Mouse (Mus musculus) retina, adult 2 months (tissue): ENCODE data around the gene Sfi1.
"Not testable (repeated sequence)": the region's sequence is repeated elsewhere in the genome, so short reads cannot be mapped to it uniquely, and the experiment has no call there.

Source experiments
- DNase-seq: peaks from one replicate; pipeline ENCODE4 v3.0.0-alpha.2; 2012; ENCODE audit warnings: low read depth, low spot score

Gene Sfi1

GRCm38 (mm10) chr11:3145359-3146165, 47.7 kb downstream of the Sfi1 start:
- not testable (repeated sequence) for DNase-seq

DNA sequence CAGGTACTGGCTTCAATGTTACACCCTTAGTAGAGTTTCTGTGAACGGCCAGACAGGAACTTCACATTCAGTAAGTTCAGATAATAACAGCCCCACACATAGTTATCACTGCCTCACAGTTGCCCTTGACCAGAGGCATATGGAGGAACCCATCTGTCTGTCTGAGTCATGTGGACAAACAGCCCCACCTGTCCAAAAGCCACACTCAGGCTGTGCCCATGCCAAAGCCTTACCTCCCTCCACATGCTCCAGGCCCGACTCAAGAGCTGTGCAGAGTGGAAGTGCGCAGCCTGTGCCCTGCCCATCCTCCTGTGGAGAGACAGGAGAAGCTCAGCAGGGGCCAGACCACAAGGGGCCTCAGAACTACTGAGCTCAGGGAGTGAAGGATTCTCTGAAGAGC, 49.3 kb downstream of the Sfi1 start:
- not testable (repeated sequence) for DNase-seq

- DNase-seq, result not testable (repeated sequence)
Measured at GRCm38 (mm10) chr11:3142413-3142812, 50.9 kb downstream of the Sfi1 start.

DNA sequence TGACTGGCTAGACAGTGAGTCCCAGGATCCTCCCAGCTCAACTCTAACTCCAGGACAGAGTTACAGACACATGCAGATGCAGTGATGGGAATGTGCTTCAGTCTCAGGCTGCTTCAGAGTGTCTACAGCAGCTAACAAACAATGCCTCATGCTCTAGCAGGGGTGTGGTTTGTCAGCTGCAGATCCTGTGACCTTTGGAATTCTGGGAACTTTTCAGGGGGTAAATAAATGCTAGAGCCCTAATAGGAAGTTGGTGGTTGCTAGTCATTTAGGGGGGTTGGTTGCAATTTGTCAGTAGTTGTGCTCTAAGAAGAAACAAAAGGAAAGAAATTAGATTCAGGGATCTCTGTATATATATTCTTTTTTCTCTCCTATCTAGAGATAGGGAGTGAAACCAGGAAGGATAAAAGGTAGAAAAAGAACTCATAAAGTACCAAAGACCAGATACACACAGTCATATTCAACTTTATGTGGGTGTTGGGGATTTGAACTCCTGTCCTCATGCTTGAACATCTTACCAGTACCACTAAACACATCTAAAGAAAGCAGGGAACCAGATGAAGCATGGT, 52.2 kb downstream of the Sfi1 start:
- DNase-seq, result not testable (repeated sequence)

DNA sequence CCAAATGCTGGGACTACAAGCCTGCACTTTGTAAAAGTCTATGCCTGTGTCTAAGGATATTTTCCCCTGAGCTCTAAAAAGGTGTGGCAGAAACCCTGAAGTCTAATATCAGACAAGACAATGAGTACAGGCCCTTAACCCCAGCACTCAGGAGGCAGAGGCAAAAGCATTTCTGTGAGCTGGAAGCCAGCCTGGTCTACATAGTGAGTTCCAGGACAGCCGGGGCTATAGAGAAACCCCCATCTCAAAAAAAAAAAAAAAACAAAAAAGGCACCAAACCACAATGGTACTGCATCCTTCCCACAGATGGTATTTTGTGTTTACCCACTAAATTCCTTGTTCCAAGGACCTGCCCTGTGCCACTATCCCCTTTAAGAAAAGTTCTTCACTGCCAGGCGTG, 54.9 kb downstream of the Sfi1 start:
- not testable (repeated sequence) for DNase-seq

- not testable (repeated sequence) for DNase-seq
Measured at GRCm38 (mm10) chr11:3137279-3137678, 56.0 kb downstream of the Sfi1 start.

DNA sequence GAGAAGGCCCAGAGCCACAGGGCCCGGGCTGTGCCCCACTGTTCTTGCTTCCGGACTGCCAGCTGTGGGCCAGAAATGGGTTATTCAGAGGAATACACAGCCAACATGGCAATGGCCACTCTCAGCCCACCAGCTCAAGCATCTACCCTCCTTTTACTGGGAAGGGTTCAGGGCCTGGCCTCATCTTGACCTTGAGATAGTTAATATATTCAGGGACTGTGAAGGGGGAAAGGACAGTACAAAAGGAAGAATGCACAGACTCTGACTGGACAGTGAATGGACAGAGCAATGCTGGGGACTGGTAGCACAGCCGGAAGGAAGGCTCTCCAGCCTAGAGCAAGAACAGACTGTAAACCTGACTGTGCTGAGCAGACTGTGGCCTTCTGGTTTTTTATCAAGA, 57.3 kb downstream of the Sfi1 start:
- not testable (repeated sequence) for DNase-seq

DNA sequence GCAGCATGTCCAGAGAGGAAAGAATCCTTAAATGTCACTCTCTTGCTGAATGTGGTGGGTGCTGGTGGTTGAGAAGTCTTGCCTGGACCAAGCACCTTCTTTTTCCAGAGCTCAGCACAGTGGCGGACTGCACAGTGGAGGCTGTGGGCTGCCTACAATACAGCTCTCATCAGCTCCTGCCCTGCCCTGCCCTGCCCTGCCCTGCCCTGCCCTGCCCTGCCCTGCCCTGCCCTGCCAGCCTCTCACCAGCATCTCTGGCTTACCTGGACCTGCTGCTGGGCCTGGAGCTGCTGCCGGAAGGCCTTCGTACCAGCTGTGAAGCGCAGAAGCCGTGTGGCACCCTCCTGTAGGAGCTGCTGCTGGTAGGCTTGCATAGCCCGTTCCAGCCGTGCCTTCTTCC, 57.9 kb downstream of the Sfi1 start:
- DNase-seq, result not testable (repeated sequence)

GRCm38 (mm10) chr11:3133360-3133759, 59.9 kb downstream of the Sfi1 start:
- not testable (repeated sequence) for DNase-seq

DNA sequence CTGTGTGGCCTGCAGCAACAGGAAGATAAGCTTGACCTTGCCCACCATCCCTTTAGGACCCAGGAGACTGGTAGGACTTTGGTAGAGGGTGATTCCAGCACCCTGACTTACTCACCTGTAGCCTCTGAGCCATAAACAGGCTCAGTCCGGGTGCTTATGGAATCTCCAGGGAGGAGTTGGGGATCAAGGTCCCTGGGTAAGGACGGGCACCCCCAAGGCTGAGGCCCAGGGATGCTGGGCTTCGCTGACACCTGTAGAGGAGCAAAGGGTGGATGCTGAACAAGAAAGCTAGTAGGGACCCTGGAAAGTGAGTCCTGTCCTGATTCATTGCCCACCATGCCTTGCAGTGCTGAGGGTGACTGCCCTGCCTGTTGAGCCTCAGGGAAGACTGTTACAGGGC, 60.3 kb downstream of the Sfi1 start:
- not testable (repeated sequence) for DNase-seq

GRCm38 (mm10) chr11:3132001-3132400, 61.3 kb downstream of the Sfi1 start:
- not testable (repeated sequence) for DNase-seq

DNA sequence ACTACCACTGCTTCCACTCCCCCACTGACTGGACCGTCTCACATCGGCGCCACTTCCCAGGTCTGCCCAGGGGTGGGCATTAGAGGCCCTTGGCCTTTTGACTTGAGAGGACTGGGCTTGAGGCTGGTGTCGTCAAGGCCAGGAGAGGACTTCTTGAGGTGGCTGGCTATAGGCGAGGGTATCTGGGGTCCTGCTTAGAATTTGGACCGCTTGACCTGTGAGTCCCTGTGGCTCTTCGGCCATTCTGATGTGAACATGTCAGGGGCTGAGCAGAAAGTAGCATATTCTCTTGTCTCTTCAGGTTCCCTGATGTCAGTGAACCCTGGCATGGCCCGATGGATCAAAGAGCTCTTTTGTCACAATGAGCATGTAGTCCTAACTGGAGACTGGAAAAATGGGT, 63.4 kb downstream of the Sfi1 start:
- not testable (repeated sequence) for DNase-seq

DNA sequence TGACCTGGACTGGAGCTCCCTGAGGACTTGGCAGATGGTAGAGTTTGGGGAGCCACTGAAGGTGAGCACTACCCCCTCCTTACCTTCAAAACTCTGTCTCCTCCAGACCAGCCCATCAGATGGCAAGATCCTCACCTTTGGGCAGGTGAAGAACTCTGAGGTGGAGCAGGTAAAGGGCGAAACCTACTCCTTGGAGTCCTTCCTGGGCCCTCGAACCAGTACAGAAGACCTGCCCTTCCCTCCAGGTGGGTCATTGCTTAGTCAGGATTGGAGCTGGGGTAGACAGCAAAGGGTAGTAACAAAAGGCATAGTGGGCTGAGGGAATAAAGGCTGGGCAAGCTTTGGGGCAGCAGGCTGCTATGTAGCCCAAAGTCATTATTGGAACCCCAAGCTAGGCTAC, 64.0 kb downstream of the Sfi1 start:
- DNase-seq, result not testable (repeated sequence)

GRCm38 (mm10) chr11:3127303-3127795, 65.9 kb downstream of the Sfi1 start:
- not testable (repeated sequence) for DNase-seq

DNA sequence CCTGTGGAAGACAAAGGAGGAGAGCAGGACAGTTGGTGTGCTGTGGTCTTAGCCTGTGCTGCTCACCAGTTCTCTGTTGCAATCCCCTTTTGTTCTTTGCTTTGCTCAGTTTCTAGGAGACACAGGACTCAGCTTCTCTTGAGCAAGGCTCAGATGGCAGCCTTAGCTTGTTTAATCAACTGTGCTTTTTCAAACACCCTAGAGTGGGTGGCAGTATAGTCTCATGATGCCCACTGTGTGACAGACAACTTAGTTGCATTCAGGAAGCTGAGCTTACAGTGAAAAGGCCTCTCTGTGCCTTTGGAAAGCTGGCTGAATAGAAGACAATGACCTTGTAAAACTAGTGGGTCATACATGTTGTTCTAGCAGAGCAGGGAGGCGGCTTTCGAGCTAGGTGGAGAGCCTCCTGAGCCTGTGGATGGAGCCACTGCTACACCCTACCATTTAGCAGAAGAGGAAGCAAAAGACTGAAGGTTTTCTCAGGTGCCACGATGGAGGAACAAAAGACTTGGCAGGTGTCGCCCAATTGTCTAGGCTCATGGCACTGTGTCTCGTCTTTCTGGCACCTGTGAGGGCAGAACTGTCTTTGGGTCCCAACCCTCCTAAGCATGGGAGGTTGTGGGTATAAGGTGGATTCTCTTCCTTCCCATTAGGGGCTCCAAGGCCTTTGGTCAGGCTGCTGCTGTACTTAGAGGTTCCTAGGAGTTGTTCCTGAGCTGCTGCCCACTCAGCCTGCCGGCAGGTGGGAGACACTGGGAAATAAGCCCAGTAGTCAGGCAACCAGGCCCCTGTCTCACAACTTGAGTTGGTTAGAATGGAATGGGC, 66.6 kb downstream of the Sfi1 start:
- DNase-seq, result not testable (repeated sequence)

DNA sequence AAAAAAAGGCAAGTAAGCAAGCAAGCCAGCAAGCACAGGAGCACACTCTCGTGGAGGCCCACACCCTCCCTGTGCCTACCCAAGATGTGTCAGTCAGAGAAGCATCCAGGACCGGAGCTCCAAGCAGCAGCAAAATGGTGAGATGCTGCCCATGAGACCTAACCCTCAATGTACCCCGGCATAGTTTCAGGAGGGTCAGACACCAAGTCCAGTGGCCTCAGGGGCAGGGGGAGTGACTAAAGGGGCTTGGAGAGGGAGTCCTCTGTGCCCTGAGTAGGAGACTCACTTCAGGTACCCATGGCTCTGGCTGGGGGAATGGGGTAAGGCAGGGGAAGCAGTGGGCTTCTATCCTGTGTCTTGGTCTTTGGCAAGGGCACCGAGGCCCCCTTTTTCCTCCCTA, 67.3 kb downstream of the Sfi1 start:
- not testable (repeated sequence) for DNase-seq

GRCm38 (mm10) chr11:3124932-3125810, 68.1 kb downstream of the Sfi1 start:
- DNase-seq, result not testable (repeated sequence)

DNA sequence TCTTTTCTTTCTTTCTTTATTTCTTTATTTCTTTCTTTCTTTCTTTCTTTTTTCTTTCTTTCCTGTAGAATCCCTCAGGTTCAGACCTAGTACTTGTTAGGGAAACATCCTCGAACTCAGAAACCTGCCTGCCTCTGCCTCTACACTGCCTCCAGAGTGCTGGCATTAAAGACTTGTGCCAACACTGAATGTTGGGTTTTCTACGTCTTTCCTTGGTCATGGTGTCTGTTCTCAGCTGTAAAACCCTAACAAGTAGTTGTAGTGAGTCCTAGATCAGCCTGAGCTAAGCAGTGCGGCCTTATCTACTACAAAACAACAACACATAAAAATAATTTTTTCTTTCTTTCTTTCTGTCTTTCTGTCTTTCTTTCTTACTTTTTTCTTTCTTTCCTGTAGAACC, 78.9 kb downstream of the Sfi1 start:
- no peak for DNase-seq

- no peak for DNase-seq
Measured at GRCm38 (mm10) chr11:3106154-3106553, 87.1 kb downstream of the Sfi1 start.

DNA sequence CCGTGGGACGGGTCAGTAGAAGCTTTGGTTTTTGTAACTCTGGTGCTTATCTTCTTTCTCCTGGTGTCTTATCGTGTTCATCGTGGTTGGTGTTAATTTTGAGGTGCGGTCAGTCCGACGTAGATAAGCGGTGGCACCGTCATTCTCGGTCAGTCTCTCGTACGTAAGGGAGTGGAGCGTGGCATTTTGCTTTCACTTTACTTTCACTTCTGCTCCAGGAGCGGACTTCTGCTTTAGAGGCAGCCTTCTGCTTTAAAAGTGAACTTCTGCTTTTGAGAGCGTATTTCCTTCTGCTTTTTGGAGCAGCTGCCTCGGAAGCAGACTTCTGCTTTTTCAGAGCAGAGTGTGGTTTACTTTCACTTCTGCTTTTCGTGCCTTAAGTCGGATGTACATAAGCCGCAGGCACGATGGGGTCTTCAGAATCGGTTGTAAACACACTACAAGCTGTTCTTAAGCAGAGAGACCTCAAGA, 88.0 kb downstream of the Sfi1 start:
- DNase-seq, result no peak
